Mouse (Mus musculus): Measurements from ENCODE around the gene Cib4. TPM values are rescaled to one million over a fixed set of nuclear protein-coding genes. Genes with fewer than 3 reads are reported as not detected.

The Cib4 gene
- polyA plus RNA-seq (2012; rRNA removed) = not detected in 2 replicates

DNA sequence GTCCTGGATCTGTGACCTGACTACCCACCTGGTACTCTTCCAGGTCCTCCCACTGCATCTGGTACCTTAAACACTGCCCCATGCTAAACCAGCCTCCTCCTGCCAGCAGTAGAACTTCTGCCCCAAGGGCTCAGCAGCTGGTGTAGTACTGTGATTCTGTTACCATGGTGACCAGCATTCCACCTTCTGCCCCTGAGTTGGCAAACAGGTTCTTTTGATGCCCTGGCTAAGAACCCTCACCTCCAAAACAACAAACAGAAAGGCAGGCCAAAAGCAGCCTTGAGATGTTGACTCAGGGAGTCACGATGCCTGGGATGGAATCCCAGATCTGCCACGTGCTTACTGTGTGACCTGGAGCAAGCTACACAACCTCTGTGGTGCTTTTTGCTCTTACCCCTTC lies at the start of gene Cib4:
Gene Cib4 (minus strand): TSS at position 139 of the 400 bp plus-strand sequence.
- no peak for DNase-seq (ENCODE audit: extremely low spot score in 1 of 2, low spot score in 1 of 2)

- DNase-seq (ENCODE audit: extremely low spot score in 1 of 2, low spot score in 1 of 2) = no peak
Observed at GRCm38 (mm10) chr5:30594953-30595560, 49.4 kb upstream of the Cib4 start.

DNA sequence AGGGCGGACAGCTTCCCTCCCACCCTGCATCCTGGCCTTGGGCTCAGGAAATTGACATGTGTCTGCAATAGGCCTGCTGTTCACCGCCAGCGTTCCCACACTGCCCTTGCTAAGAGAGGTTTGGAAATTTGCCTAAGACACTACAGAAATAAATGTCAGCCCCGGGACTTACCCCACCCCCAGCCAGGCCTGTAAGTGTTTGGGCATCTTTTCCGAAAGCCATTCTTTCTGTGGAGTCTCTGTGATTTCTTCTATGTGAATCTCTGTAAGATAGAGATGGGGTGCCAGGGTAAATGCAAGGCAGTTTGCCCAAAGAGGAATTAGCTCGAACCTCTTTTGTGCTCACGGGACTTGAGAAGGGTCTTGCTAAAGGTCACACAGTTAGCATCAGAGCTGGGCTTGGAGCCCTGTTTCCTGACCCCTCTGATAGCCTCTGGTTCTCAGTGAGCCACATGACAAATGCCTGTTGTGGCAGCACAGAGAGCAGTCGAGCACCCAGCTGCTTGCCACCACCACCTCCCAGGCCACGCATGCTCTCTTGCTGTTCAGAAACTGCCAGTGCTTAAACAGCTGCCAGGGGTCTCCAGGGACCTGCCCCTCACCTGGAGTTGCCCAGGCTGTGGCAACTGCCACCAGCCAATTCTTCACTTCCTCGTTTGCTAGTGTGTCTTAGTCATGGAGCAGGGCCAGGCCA lies 48.3 kb upstream of the Cib4 start:
- no peak for DNase-seq (ENCODE audit: extremely low spot score in 1 of 2, low spot score in 1 of 2)

- no peak for DNase-seq (ENCODE audit: extremely low spot score in 1 of 2, low spot score in 1 of 2)
Observed at GRCm38 (mm10) chr5:30593360-30593759, 47.7 kb upstream of the Cib4 start.

DNA sequence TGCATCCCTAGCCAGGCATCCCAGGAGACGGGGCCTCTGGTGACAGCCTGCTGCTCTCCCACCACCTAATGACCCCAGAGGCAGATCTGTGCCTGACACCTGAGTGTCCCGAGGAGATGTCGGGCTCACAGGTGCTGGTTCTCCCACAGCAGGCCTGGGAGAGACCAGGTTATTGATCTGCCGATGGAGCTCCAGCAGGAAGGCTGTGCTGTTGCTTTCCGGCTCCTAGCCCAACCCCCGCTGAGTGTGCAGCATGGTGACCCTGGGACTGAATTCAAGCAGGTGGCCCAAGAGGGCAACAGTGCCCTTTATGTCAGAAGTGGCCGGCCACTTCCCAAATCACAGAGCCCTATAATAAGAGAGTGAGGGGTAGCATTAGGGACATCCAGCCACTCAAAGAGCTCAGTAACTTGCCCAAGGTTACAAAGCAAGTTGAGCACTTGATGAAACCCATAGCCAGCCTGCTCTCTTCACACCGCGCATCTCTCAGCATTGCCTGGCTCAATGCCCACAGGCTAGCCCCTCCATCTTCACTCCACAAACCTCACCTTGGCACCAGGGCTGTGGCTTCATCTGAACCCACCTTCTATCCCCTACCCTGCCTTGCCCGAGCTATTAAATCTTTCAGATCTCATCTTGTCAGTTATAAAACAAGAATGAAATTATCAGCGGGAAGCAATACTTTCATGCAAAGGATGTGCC lies 46.8 kb upstream of the Cib4 start:
- DNase-seq (ENCODE audit: extremely low spot score in 1 of 2, low spot score in 1 of 2) = no peak

DNA sequence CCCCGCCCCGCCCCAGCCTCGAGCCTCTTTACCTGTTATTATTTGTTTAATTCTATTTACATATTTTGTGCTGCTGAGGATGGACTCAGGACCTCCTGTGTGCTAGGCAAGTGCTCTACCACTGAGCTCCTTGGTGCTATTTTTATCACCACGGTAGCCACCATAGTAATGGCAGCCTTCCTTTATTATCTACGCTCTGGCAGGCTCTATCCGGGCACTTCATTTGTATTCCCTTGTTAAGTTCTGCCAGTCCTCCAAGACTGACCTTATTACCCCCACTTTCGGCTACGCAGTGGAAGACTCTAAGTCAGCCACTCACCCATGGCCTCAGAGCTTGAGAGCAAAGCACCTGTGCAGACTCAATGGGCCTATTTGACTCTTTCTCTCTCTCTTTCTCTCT lies 46.1 kb upstream of the Cib4 start:
- no peak for DNase-seq (ENCODE audit: extremely low spot score in 1 of 2, low spot score in 1 of 2)

DNA sequence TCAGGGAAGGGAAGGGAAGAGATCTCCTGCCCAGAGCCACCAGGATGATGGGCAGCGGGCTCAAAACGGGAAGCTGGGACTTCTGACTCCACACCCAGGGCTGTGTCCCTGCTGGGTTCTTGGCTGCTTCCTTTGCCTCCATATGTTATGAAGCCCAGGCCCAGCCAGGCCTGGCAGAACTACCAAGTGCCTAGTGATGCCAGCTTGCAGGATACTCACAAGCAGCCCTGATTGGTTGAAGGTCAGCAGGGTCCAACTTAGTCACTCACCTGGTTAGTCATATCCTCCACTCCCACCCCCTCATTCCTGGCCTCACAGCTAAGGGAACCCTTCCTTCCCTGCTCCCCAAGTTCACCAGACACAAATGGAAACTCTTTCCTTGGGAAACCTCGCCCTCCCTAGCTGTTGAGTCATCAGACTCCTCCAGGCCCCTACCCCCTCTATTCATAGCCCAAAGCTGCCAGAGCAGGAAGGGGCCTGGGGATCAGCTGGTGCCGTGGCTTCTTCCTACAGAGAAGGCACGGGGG lies 45.6 kb upstream of the Cib4 start:
- DNase-seq (ENCODE audit: extremely low spot score in 1 of 2, low spot score in 1 of 2) = no peak

GRCm38 (mm10) chr5:30590231-30590630 lies 44.6 kb upstream of the Cib4 start:
- DNase-seq (ENCODE audit: extremely low spot score in 1 of 2, low spot score in 1 of 2) = no peak

DNA sequence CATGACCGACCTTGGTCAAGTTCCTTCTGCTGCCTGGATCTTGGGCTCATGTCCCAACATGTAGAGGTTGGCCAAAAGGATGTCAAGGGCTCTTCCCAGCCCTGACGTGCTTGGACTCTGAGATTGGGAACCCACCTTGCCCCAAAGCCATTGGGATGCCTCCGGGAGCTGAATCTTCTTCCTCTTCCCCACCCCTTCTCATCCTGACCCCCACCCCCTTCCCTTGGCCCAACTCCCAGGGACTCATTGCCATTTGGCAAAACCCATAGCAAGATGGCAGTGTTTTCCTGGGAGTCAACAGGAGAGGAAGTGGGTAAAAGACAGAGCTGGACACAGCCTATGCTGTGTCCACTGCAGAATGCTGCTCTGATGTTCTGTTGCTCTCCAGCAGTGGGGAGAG lies 43.9 kb upstream of the Cib4 start:
- no peak for DNase-seq (ENCODE audit: extremely low spot score in 1 of 2, low spot score in 1 of 2)

DNA sequence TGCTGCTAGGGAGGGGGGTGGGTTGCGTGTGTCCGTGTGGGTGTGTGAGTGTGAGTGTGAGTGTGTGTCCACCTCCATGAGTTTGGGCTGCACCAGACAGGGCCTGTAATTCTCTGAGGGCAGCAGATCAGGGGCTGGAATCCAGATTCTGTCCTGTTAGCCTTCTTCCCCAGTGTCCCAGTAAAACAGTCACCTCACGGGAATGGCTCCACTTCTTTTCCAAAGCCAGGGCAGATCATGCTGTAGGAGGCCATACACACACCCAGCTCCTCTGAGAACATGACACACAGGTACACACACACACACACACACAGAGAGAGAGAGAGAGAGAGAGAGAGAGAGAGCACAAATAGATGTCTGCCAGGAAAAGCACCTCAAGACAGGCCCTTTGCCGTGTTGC lies 43.4 kb upstream of the Cib4 start:
- no peak for DNase-seq (ENCODE audit: extremely low spot score in 1 of 2, low spot score in 1 of 2)

DNA sequence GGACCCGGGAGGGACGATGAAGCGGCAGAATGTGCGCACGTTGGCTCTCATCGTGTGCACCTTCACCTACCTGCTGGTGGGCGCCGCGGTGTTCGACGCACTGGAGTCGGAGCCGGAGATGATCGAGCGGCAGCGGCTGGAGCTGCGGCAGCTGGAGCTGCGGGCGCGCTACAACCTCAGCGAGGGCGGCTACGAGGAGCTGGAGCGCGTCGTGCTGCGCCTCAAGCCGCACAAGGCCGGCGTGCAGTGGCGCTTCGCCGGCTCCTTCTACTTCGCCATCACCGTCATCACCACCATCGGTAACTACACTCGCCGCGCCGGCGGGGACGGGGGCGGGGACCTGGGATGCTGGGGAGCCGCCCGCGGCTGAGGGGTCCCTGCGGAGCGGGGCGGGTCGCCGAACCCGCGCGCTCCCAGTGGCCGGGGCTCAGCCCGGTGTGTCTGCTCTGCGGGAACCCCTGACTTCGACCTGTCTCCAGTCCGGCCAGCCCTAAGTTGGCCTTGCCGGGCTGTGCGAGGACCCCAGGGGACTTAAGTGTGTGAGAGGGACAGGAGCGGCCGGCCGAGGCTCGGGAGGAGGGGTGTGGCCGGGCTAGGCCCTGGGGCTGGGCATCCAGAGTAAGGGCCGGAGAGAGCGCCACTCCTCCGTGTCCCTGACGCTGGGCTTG lies 42.8 kb upstream of the Cib4 start:
- peak in 1 of 2 experiments; percentile 52 for DNase-seq (ENCODE audit: extremely low spot score in 1 of 2, low spot score in 1 of 2)

DNA sequence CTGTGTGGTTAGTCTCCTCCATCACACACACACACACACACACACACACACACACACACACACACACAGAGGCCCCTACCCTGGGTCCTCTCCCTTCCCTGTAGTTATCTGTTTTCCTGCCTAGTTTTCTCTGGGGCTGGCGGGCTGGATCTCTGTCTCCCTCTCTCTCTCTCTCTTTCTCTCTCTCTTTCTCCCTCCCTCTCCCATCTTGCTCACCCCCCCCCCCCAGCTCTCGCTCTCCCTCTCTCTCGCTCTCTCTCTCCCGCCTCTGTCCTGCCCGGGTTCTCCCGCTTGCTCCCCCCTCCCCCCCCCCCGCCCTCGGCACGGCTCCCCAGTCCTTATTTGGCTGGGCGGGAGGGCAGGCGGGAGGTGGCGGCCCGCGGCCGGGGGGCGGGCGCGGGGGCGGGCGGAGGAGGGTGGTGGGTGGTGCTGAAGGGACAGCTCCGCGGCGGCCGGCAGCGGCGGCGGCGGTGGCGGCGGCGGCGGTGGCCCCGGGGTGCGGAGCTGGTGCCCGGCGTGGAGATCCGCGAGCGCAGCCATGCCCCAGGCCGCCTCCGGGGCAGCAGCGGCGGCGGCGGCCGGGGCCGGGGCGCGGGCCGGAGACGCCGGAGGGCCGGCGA lies 42.2 kb upstream of the Cib4 start, which contains the start of gene Kcnk3:
Gene Kcnk3 (plus strand): TSS at position 490 of the 620 bp plus-strand sequence.
- peak in 1 of 2 experiments; percentile 38 for DNase-seq (ENCODE audit: extremely low spot score in 1 of 2, low spot score in 1 of 2)

DNA sequence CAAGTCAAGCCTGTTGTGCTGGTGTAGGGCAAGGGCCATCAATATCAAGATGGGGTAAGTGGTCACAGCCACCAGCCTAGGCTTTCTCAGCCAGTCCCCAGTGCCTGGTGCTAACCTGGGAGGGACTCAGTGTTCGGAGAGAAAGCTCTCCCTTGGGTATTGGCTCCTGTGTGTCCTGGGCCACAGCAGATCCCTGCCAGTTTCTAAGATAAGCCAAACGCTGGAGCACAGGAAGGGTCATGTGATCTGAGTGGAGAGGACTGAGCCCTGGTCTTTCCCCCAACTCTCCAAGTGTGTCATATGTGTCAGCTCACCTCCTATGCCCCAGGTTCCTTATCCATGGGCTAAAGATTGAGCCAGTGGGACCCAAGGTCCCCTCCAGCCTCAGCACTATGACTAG lies 41.5 kb upstream of the Cib4 start:
- DNase-seq (ENCODE audit: extremely low spot score in 1 of 2, low spot score in 1 of 2) = no peak

GRCm38 (mm10) chr5:30586616-30587015 lies 41.0 kb upstream of the Cib4 start:
- no peak for DNase-seq (ENCODE audit: extremely low spot score in 1 of 2, low spot score in 1 of 2)

DNA sequence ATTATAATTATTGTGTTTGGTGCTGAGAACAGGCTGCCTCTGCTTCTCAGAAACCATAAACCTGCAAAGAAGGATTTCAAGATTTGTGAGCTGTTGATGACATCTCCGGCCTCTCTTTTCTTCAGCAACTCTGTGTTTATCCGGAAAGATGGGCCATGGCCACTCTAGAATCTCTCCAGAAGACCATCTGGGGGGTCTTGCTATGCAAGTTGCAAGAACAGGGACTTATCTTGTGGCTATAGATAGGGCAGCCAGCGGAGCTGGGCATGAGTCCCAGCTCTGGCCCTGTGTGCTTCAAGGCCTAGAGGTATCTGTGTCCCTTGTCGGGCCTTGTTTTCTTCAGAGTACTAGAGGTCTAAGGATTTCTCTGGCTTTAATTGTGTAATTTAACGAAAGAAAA lies 36.4 kb upstream of the Cib4 start:
- DNase-seq (ENCODE audit: extremely low spot score in 1 of 2, low spot score in 1 of 2) = no peak

- DNase-seq (ENCODE audit: extremely low spot score in 1 of 2, low spot score in 1 of 2) = no peak
Observed at GRCm38 (mm10) chr5:30580725-30581124, 35.1 kb upstream of the Cib4 start.

GRCm38 (mm10) chr5:30578445-30579080 lies 32.9 kb upstream of the Cib4 start:
- DNase-seq (ENCODE audit: extremely low spot score in 1 of 2, low spot score in 1 of 2) = no peak

- DNase-seq (ENCODE audit: extremely low spot score in 1 of 2, low spot score in 1 of 2) = peak in 1 of 2 experiments; percentile 56
Observed at GRCm38 (mm10) chr5:30577654-30578310, 32.1 kb upstream of the Cib4 start.

GRCm38 (mm10) chr5:30577251-30577650 lies 31.6 kb upstream of the Cib4 start:
- no peak for DNase-seq (ENCODE audit: extremely low spot score in 1 of 2, low spot score in 1 of 2)

All from frontal cortex, adult 2 months (tissue).